Mouse (Mus musculus) forebrain, embryonic 14.5 days (tissue): Measurements from ENCODE around the gene Krt17. TPM values are rescaled to one million over a fixed set of nuclear protein-coding genes. Genes with fewer than 3 reads are reported as not detected.

Experiments used
- polyA plus RNA-seq: library from polyadenylated mRNA; unstranded; fragments of >200 nt; fragmentation: Nextera tagmentation; extraction: Ambion mirVana; gene quantifications from 2 replicates; pipeline ENCODE4 v1.2.1, GENCODE M21; 2014

Gene Krt17
- polyA plus RNA-seq, 1 experiment from 2014 or later, result 0.14 TPM

Other genes with a start within 250 kb of the Krt17 start
- not detected in 2 replicates for gene Krt33a, start 244.8 kb downstream of the Krt17 start, polyA plus RNA-seq
- gene Krt33b, start 231.2 kb downstream of the Krt17 start, polyA plus RNA-seq, result not detected in 2 replicates
- not detected in 2 replicates for gene Krt34, start 219.5 kb downstream of the Krt17 start, polyA plus RNA-seq
- not detected in 2 replicates for gene Krt31, start 210.5 kb downstream of the Krt17 start, polyA plus RNA-seq
- gene Krt32, start 172.8 kb downstream of the Krt17 start, polyA plus RNA-seq, result not detected in 2 replicates
- not detected in 2 replicates for gene Krt35, start 164.8 kb downstream of the Krt17 start, polyA plus RNA-seq
- not detected in 2 replicates for gene Krt36, start 155.4 kb downstream of the Krt17 start, polyA plus RNA-seq
- not detected in 2 replicates for gene Krt13, start 139.5 kb downstream of the Krt17 start, polyA plus RNA-seq
- 0.17 and 0.22 TPM in 2 replicates for gene Krt15, start 125.1 kb downstream of the Krt17 start, polyA plus RNA-seq
- gene Krt19, start 112.4 kb downstream of the Krt17 start, polyA plus RNA-seq, result 0.22 and 1.2 TPM in 2 replicates
- not detected in 2 replicates for gene Krt9, start 67.8 kb downstream of the Krt17 start, polyA plus RNA-seq
- 0.20 TPM in 1 of 2 replicates, not detected in the other for gene Krt14, start 53.5 kb downstream of the Krt17 start, polyA plus RNA-seq
- gene Krt16, start 12.1 kb downstream of the Krt17 start, polyA plus RNA-seq, result not detected in 2 replicates
- gene Krt42, start 8.8 kb upstream of the Krt17 start, polyA plus RNA-seq, result 0.21 TPM in 1 of 2 replicates, not detected in the other
- gene Eif1, start 58.9 kb upstream of the Krt17 start, polyA plus RNA-seq, result 1,289 and 1,493 TPM in 2 replicates
- gene Gast, start 73.4 kb upstream of the Krt17 start, polyA plus RNA-seq, result 0.43 and 0.93 TPM in 2 replicates
- gene Hap1, start 95.1 kb upstream of the Krt17 start, polyA plus RNA-seq, result 55.1 and 81.9 TPM in 2 replicates
- 33.3 and 50.8 TPM in 2 replicates for gene Jup, start 136.7 kb upstream of the Krt17 start, polyA plus RNA-seq
- 14.5 and 16.3 TPM in 2 replicates for gene P3h4, start 153.8 kb upstream of the Krt17 start, polyA plus RNA-seq
- 16.1 and 20.8 TPM in 2 replicates for gene Fkbp10, start 154.7 kb upstream of the Krt17 start, polyA plus RNA-seq
- 99.6 and 109 TPM in 2 replicates for gene Nt5c3b, start 180.8 kb upstream of the Krt17 start, polyA plus RNA-seq
- 0.59 and 0.71 TPM in 2 replicates for gene Klhl10, start 180.9 kb upstream of the Krt17 start, polyA plus RNA-seq
- gene Klhl11, start 211.7 kb upstream of the Krt17 start, polyA plus RNA-seq, result 15.2 and 19.8 TPM in 2 replicates